Mouse (Mus musculus) stomach, embryonic 16.5 days (tissue): ENCODE results near the gene Dek. TPM values are rescaled to one million over a fixed set of nuclear protein-coding genes. Genes with fewer than 3 reads are reported as not detected.

Experiments used
- ATAC-seq: fragments of 200-750 bp; cut with Nextera tagmentation; 2 replicates; pipeline ENCODE4 v1.8.0; 2017; ENCODE audit warnings: moderate number of reproducible peaks, moderate TSS enrichment; ENCODE audit not compliant: insufficient read depth, low FRiP score
- H3K27ac ChIP-seq: fragments of 300-500 bp; sonication (generic); 2 replicates; pipeline ENCODE4 v1.5.1; 2014; ENCODE audit warnings: low read length
- H3K27me3 ChIP-seq: fragments of 300-500 bp; sonication (generic); 2 replicates; pipeline ENCODE4 v1.6.1; 2014; ENCODE audit warnings: low read length, control low read depth, mixed read lengths; ENCODE audit not compliant: control insufficient read depth, insufficient read depth
- H3K36me3 ChIP-seq: fragments of 300-500 bp; sonication (generic); 2 replicates; pipeline ENCODE4 v1.6.1; 2014; ENCODE audit warnings: low read length; ENCODE audit not compliant: control insufficient read depth, insufficient read depth
- H3K4me1 ChIP-seq: fragments of 300-500 bp; sonication (generic); 2 replicates; pipeline ENCODE4 v1.6.1; 2014; ENCODE audit warnings: low read length, control low read depth, mixed read lengths; ENCODE audit not compliant: control insufficient read depth, insufficient read depth
- H3K4me2 ChIP-seq: fragments of 300-500 bp; sonication (generic); 2 replicates; pipeline ENCODE4 v1.6.1; 2014; ENCODE audit warnings: low read depth, low read length, mixed read lengths
- H3K4me3 ChIP-seq: fragments of 300-500 bp; sonication (generic); replicated peaks from 2 replicates; pipeline ENCODE4 v1.5.1; 2014; ENCODE audit warnings: mild to moderate bottlenecking, low read length
- H3K9ac ChIP-seq: fragments of 300-500 bp; sonication (generic); 2 replicates; pipeline ENCODE4 v1.6.1; 2014; ENCODE audit warnings: low read length
- H3K9me3 ChIP-seq: fragments of 300-500 bp; sonication (generic); replicated peaks from 2 replicates; pipeline ENCODE4 v1.6.1; 2016; ENCODE audit warnings: low read length, control low read depth; ENCODE audit not compliant: control insufficient read depth
- WGBS: fragments of 180-500 bp; shearing (Covaris S2); extraction: QIAGEN DNeasy Blood & Tissue Kit; methylation state at CpG from one replicate; pipeline ENCODE4 v1.1.7; 2014; 5-methylcytosine and 5-hydroxymethylcytosine counted together
- polyA plus RNA-seq: library from polyadenylated mRNA; unstranded; fragments of >200 nt; fragmentation: Nextera tagmentation; extraction: Ambion mirVana; gene quantifications from 2 replicates; pipeline ENCODE4 v1.2.1, GENCODE M21; 2015

Dek gene
- polyA plus RNA-seq, 1 experiment from 2014 or later: 199 TPM

- H3K4me2 ChIP-seq: no peak overlapping the region
- 87% methylated on average over 11 of the region's 11 CpGs for WGBS
Measured at GRCm38 (mm10) chr13:47056126-47056525, 49.9 kb downstream of the Dek start.

DNA sequence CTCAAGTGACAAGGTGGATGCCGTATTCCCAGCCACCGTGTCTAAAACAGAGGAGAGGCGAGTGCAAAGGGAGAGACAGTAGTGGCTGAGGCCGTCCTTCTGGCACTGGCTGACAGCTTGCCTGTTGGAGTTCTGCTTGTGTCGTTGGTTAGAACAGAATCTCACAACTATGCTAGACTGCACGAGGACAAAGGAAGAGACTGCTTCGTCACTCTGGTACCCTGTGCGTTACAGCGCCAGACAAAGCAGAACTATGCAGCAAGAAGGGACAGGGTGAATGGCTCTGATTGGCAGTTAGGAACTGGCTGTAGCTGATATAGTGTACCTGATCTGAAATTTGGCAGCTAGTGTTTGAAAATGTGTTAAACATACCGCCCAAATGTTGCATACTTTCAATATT lies 52.0 kb downstream of the Dek start:
- peaks cover 4% of the 10 kb centered on the region; the same call in 1 of the 2 replicates for H3K36me3 ChIP-seq
- H3K4me1 ChIP-seq: no peaks in the 10 kb centered on the region
- no peak overlapping the region for H3K9ac ChIP-seq
- no peaks in the 10 kb centered on the region for H3K9me3 ChIP-seq
- no peak overlapping the region for H3K4me3 ChIP-seq
- no peak for ATAC-seq
- no peaks in the 10 kb centered on the region for H3K27me3 ChIP-seq
- H3K4me2 ChIP-seq: no peak overlapping the region
- H3K27ac ChIP-seq: no peak overlapping the region
- 86% methylated on average over 10 of the region's 10 CpGs for WGBS

More at GRCm38 (mm10) chr13:47056126-47056525, 49.9 kb downstream of the Dek start:
- H3K36me3 ChIP-seq: peaks cover 6% of the 10 kb centered on the region; the same call in 1 of the 2 replicates
- H3K9ac ChIP-seq: no peak overlapping the region
- H3K27ac ChIP-seq: no peak overlapping the region
- no peaks in the 10 kb centered on the region for H3K27me3 ChIP-seq
- no peaks in the 10 kb centered on the region for H3K4me1 ChIP-seq
- H3K4me3 ChIP-seq: no peak overlapping the region
- ATAC-seq: no peak
- H3K9me3 ChIP-seq: no peaks in the 10 kb centered on the region

GRCm38 (mm10) chr13:47050009-47050408 lies 56.0 kb downstream of the Dek start:
- 70% methylated on average over 4 of the region's 4 CpGs for WGBS
- H3K4me2 ChIP-seq: no peak overlapping the region
- no peaks in the 10 kb centered on the region for H3K4me1 ChIP-seq
- H3K27me3 ChIP-seq: no peaks in the 10 kb centered on the region
- ATAC-seq: no peak
- H3K9me3 ChIP-seq: no peaks in the 10 kb centered on the region
- no peak overlapping the region for H3K4me3 ChIP-seq
- no peak overlapping the region for H3K27ac ChIP-seq
- H3K9ac ChIP-seq: no peak overlapping the region
- H3K36me3 ChIP-seq: peaks cover 6% of the 10 kb centered on the region; the same call in 1 of the 2 replicates

GRCm38 (mm10) chr13:47047996-47048395 lies 58.0 kb downstream of the Dek start:
- Histone ChIP-seq H3K4me2 (no peak overlapping the region), H3K27me3 (no peaks in the 10 kb centered on the region), H3K4me1 (peaks cover 7% of the 10 kb centered on the region; the same call in 1 of the 2 replicates), H3K36me3 (peaks cover 6% of the 10 kb centered on the region; the same call in 1 of the 2 replicates), H3K9ac (no peak overlapping the region), H3K27ac (no peak overlapping the region), H3K9me3 (no peaks in the 10 kb centered on the region), H3K4me3 (no peak overlapping the region)
- ATAC-seq: no peak
- WGBS: 84% methylated on average over 4 of the region's 4 CpGs

DNA sequence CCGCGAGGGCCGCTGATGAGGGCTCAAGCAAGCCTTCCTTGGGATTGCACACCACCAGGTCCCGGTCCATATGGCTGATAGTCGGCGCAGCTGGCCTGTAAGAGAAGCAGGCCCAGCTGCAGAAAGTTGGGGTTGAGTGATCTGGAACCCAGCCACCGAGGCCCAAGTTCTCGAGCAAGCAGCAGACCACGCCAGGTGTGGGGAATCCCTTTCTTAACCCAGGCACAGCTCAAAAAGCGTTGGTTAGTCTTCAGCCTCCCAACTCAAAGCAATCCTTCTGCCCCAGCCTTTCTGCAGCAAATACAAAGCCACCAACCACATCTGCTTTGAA lies 61.4 kb downstream of the Dek start, which contains the start of gene Tpmt:
Tpmt (minus strand) TSS at position 121 of the 331 bp plus-strand sequence.
- Histone ChIP-seq H3K27ac (peak within 1 kb of the TSS; percentile 61), H3K27me3 (no peaks in the 10 kb centered on the region), H3K9me3 (no peaks in the 10 kb centered on the region), H3K4me2 (peak within 1 kb of the TSS; percentile 98), H3K4me1 (peaks cover 7% of the 10 kb centered on the region; the same call in 1 of the 2 replicates), H3K9ac (peak within 1 kb of the TSS; percentile 83), H3K36me3 (peaks cover 4% of the 10 kb centered on the region; the same call in 1 of the 2 replicates), H3K4me3 (peak within 1 kb of the TSS; percentile 73)
- no peak for ATAC-seq
- whole genome bisulfite sequencing: 12% methylated on average over 10 of the region's 10 CpGs

- H3K27ac ChIP-seq: peak overlapping the region; percentile 61
- H3K4me2 ChIP-seq: peak overlapping the region; percentile 98
- H3K9me3 ChIP-seq: no peaks in the 10 kb centered on the region
- peaks cover 7% of the 10 kb centered on the region; the same call in 1 of the 2 replicates for H3K4me1 ChIP-seq
- WGBS: 0% methylated on average over 45 of the region's 45 CpGs
- no peaks in the 10 kb centered on the region for H3K27me3 ChIP-seq
- peak overlapping the region; percentile 83 for H3K9ac ChIP-seq
- peak overlapping the region; percentile 73 for H3K4me3 ChIP-seq
- peaks cover 4% of the 10 kb centered on the region; the same call in 1 of the 2 replicates for H3K36me3 ChIP-seq
- peak; percentile 11; the same call in 1 of the 2 replicates for ATAC-seq
Measured at GRCm38 (mm10) chr13:47043833-47044616, 62.0 kb downstream of the Dek start.

- H3K27ac ChIP-seq: peak within 1 kb of the TSS; percentile 61
- H3K9ac ChIP-seq: peak within 1 kb of the TSS; percentile 83
- peak within 1 kb of the TSS; percentile 98 for H3K4me2 ChIP-seq
- H3K27me3 ChIP-seq: no peaks in the 10 kb centered on the region
- H3K36me3 ChIP-seq: no peaks in the 10 kb centered on the region
- peak; percentile 99 for ATAC-seq
- under 1% methylated on average over 48 of the region's 48 CpGs for WGBS
- peak within 1 kb of the TSS; percentile 73 for H3K4me3 ChIP-seq
- H3K9me3 ChIP-seq: no peaks in the 10 kb centered on the region
- peaks cover 7% of the 10 kb centered on the region; the same call in 1 of the 2 replicates for H3K4me1 ChIP-seq
Measured at GRCm38 (mm10) chr13:47043030-47043680, 62.8 kb downstream of the Dek start, which contains the start of gene Kdm1b. Kdm1b (plus strand) TSS chr13:47043499.

DNA sequence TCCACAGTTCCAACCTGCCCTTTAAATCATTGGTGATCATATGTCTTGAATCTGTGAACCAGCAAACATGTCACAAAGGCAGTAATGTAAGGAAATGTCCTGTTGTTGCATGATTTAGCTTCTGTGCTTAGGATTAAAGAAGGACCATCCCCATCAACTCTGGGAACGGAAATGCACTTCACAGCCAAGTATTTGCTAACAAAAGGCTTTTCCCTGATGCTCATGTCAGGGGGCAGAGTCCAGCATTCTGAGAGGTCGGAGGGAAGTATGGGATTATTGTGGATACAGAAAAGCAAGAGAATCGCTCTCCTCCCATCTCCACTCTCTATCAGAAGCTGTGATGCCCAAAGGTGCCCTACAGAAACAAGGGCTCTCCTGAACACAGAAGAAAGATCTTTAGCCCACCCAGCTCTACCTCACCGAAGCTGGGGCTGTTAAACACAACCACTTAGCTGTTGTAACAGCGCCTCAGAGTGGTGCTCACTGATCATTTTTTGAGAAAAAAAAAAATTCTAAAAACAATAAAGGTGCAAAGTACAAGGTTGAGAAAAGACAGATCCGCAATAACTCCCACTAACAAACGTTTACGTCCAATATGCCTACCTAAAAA lies 63.9 kb downstream of the Dek start:
- no peak for ATAC-seq

More for the DNA sequence above, 63.9 kb downstream of the Dek start:
- Histone ChIP-seq H3K27ac (no peak overlapping the region), H3K9me3 (no peaks in the 10 kb centered on the region), H3K9ac (no peak overlapping the region), H3K27me3 (no peaks in the 10 kb centered on the region), H3K4me2 (peak overlapping the region; percentile 58), H3K36me3 (no peaks in the 10 kb centered on the region), H3K4me3 (peak overlapping the region; percentile 73), H3K4me1 (peaks cover 7% of the 10 kb centered on the region; the same call in 1 of the 2 replicates)
- 45% methylated on average over 8 of the region's 8 CpGs for WGBS
